Mouse (Mus musculus) midbrain, embryonic 13.5 days (tissue): ENCODE results near the gene Pde4d. TPM values are rescaled to one million over a fixed set of nuclear protein-coding genes. Genes with fewer than 3 reads are reported as not detected.

ENCODE experiments used
- ATAC-seq: fragments of 200-750 bp; cut with Nextera tagmentation; 2 replicates; pipeline ENCODE4 v1.8.0; 2017; ENCODE audit warnings: mild to moderate bottlenecking, moderate TSS enrichment, moderate library complexity
- H3K27ac ChIP-seq: fragments of 300-500 bp; sonication (generic); 2 replicates; pipeline ENCODE4 v1.5.1; 2015; ENCODE audit warnings: inconsistent platforms, mild to moderate bottlenecking, moderate library complexity
- H3K27me3 ChIP-seq: fragments of 300-500 bp; sonication (generic); 2 replicates; pipeline ENCODE4 v1.6.1; 2015; ENCODE audit warnings: mild to moderate bottlenecking, inconsistent platforms
- H3K36me3 ChIP-seq: fragments of 300-500 bp; sonication (generic); 2 replicates; pipeline ENCODE4 v1.6.1; 2015; ENCODE audit warnings: mild to moderate bottlenecking, inconsistent platforms
- H3K4me1 ChIP-seq: fragments of 300-500 bp; sonication (generic); replicated peaks from 2 replicates; pipeline ENCODE4 v1.6.1; 2015; ENCODE audit warnings: inconsistent platforms
- H3K4me2 ChIP-seq: fragments of 300-500 bp; sonication (generic); replicated peaks from 2 replicates; pipeline ENCODE4 v1.6.1; 2015; ENCODE audit warnings: moderate library complexity, mild to moderate bottlenecking, inconsistent platforms
- H3K4me3 ChIP-seq: fragments of 300-500 bp; sonication (generic); replicated peaks from 2 replicates; pipeline ENCODE4 v1.5.1; 2015; ENCODE audit warnings: mild to moderate bottlenecking, inconsistent platforms
- H3K9ac ChIP-seq: fragments of 300-500 bp; sonication (generic); replicated peaks from 2 replicates; pipeline ENCODE4 v1.6.1; 2015; ENCODE audit warnings: mild to moderate bottlenecking, inconsistent platforms
- H3K9me3 ChIP-seq: fragments of 300-500 bp; sonication (generic); 2 replicates; pipeline ENCODE4 v1.6.1; 2016; ENCODE audit warnings: mild to moderate bottlenecking, inconsistent platforms
- WGBS: fragments of 180-500 bp; shearing (Covaris S2); methylation state at CpG from one replicate; pipeline ENCODE4 v1.1.7; 2015; 5-methylcytosine and 5-hydroxymethylcytosine counted together
- polyA plus RNA-seq: library from polyadenylated mRNA; unstranded; fragments of >200 nt; fragmentation: Nextera tagmentation; extraction: Ambion mirVana; gene quantifications from 2 replicates; pipeline ENCODE4 v1.2.1, GENCODE M21; 2015

Pde4d gene
- polyA plus RNA-seq, 1 experiment from 2014 or later, result 19.7 TPM

- Histone ChIP-seq H3K4me1 (no peaks in the 10 kb centered on the region), H3K27me3 (no peaks in the 10 kb centered on the region), H3K27ac (no peak overlapping the region), H3K9me3 (no peaks in the 10 kb centered on the region), H3K4me3 (no peak overlapping the region), H3K9ac (no peak overlapping the region), H3K4me2 (no peak overlapping the region), H3K36me3 (no peaks in the 10 kb centered on the region)
- ATAC-seq, result no peak
- WGBS, result 81% methylated on average over 2 of the region's 2 CpGs
Observed at GRCm38 (mm10) chr13:109096654-109097053, 646.9 kb downstream of the Pde4d start.

- Histone ChIP-seq H3K9ac (peak overlapping the region; percentile 79), H3K9me3 (no peaks in the 10 kb centered on the region), H3K27ac (0 out of 2 replicates have a peak overlapping the region, but pooled peaks have one; percentile 25), H3K4me3 (peak overlapping the region; percentile 70), H3K36me3 (no peaks in the 10 kb centered on the region), H3K27me3 (0 out of 2 replicates have a peak, but pooled peaks cover 8% of the 10 kb centered on the region), H3K4me2 (peak overlapping the region; percentile 92), H3K4me1 (peaks cover 14% of the 10 kb centered on the region)
- peak; percentile 41 for ATAC-seq
- WGBS, result 0% methylated on average over 8 of the region's 8 CpGs
Observed at GRCm38 (mm10) chr13:109116004-109116341, 666.2 kb downstream of the Pde4d start.

- Histone ChIP-seq H3K27me3 (0 out of 2 replicates have a peak, but pooled peaks cover 8% of the 10 kb centered on the region), H3K9me3 (no peaks in the 10 kb centered on the region), H3K4me2 (peak overlapping the region; percentile 92), H3K36me3 (no peaks in the 10 kb centered on the region), H3K27ac (0 out of 2 replicates have a peak overlapping the region, but pooled peaks have one; percentile 25), H3K4me3 (peak overlapping the region; percentile 70), H3K4me1 (peaks cover 14% of the 10 kb centered on the region), H3K9ac (peak overlapping the region; percentile 79)
- ATAC-seq, result peak; percentile 93
- under 1% methylated on average over 42 of the region's 63 CpGs for WGBS
Observed at GRCm38 (mm10) chr13:109116342-109117201, 666.8 kb downstream of the Pde4d start.

- H3K9ac ChIP-seq, result peak overlapping the region; percentile 79
- peaks cover 14% of the 10 kb centered on the region for H3K4me1 ChIP-seq
- peak overlapping the region; percentile 70 for H3K4me3 ChIP-seq
- 0 out of 2 replicates have a peak, but pooled peaks cover 8% of the 10 kb centered on the region for H3K27me3 ChIP-seq
- peak; percentile 64 for ATAC-seq
- 9% methylated on average over 14 of the region's 14 CpGs for WGBS
- H3K36me3 ChIP-seq, result no peaks in the 10 kb centered on the region
- H3K9me3 ChIP-seq, result no peaks in the 10 kb centered on the region
- peak overlapping the region; percentile 92 for H3K4me2 ChIP-seq
- no peak overlapping the region for H3K27ac ChIP-seq
Observed at GRCm38 (mm10) chr13:109117210-109117791, 667.6 kb downstream of the Pde4d start.

GRCm38 (mm10) chr13:109118296-109118800, 668.6 kb downstream of the Pde4d start:
- Histone ChIP-seq H3K9me3 (no peaks in the 10 kb centered on the region), H3K4me3 (no peak overlapping the region), H3K27ac (no peak overlapping the region), H3K36me3 (no peaks in the 10 kb centered on the region), H3K4me1 (peaks cover 14% of the 10 kb centered on the region), H3K9ac (no peak overlapping the region), H3K4me2 (peak overlapping the region; percentile 92; the same call in 1 of the 2 replicates), H3K27me3 (0 out of 2 replicates have a peak, but pooled peaks cover 8% of the 10 kb centered on the region)
- 74% methylated on average over 1 of the region's 1 CpGs for WGBS
- no peak for ATAC-seq

GRCm38 (mm10) chr13:109121867-109122266, 672.1 kb downstream of the Pde4d start:
- Histone ChIP-seq H3K4me2 (no peak overlapping the region), H3K27ac (no peak overlapping the region), H3K36me3 (no peaks in the 10 kb centered on the region), H3K4me1 (peaks cover 7% of the 10 kb centered on the region; the same call in 1 of the 2 replicates), H3K27me3 (0 out of 2 replicates have a peak, but pooled peaks cover 6% of the 10 kb centered on the region), H3K9me3 (no peaks in the 10 kb centered on the region), H3K4me3 (no peak overlapping the region), H3K9ac (no peak overlapping the region)
- 61% methylated on average over 3 of the region's 3 CpGs for WGBS
- ATAC-seq, result no peak

GRCm38 (mm10) chr13:109136405-109136804, 686.7 kb downstream of the Pde4d start:
- Histone ChIP-seq H3K4me3 (no peak overlapping the region), H3K36me3 (no peaks in the 10 kb centered on the region), H3K4me1 (no peaks in the 10 kb centered on the region), H3K9me3 (no peaks in the 10 kb centered on the region), H3K9ac (no peak overlapping the region), H3K27ac (no peak overlapping the region), H3K27me3 (no peaks in the 10 kb centered on the region), H3K4me2 (no peak overlapping the region)
- 57% methylated on average over 4 of the region's 4 CpGs for WGBS
- no peak for ATAC-seq

- Histone ChIP-seq H3K9me3 (no peaks in the 10 kb centered on the region), H3K36me3 (no peaks in the 10 kb centered on the region), H3K27ac (no peak overlapping the region), H3K4me1 (no peaks in the 10 kb centered on the region), H3K9ac (no peak overlapping the region), H3K4me3 (no peak overlapping the region), H3K4me2 (no peak overlapping the region), H3K27me3 (no peaks in the 10 kb centered on the region)
- WGBS, result 73% methylated on average over 3 of the region's 3 CpGs
- ATAC-seq, result no peak
Observed at GRCm38 (mm10) chr13:109158703-109159102, 709.0 kb downstream of the Pde4d start.

- no peak overlapping the region for H3K27ac ChIP-seq
- peaks cover 15% of the 10 kb centered on the region for H3K4me1 ChIP-seq
- no peak overlapping the region for H3K4me3 ChIP-seq
- H3K27me3 ChIP-seq, result no peaks in the 10 kb centered on the region
- peaks cover 4% of the 10 kb centered on the region; the same call in 1 of the 2 replicates for H3K9me3 ChIP-seq
- ATAC-seq, result peak; percentile 72
- no peak overlapping the region for H3K4me2 ChIP-seq
- H3K36me3 ChIP-seq, result no peaks in the 10 kb centered on the region
- no peak overlapping the region for H3K9ac ChIP-seq
- WGBS, result 24% methylated on average over 9 of the region's 9 CpGs
Observed at GRCm38 (mm10) chr13:109168556-109169334, 719.0 kb downstream of the Pde4d start.

- H3K4me1 ChIP-seq, result peaks cover 15% of the 10 kb centered on the region
- H3K4me3 ChIP-seq, result no peak overlapping the region
- H3K27me3 ChIP-seq, result no peaks in the 10 kb centered on the region
- H3K9me3 ChIP-seq, result peaks cover 4% of the 10 kb centered on the region; the same call in 1 of the 2 replicates
- no peaks in the 10 kb centered on the region for H3K36me3 ChIP-seq
- no peak overlapping the region for H3K9ac ChIP-seq
- WGBS, result 58% methylated on average over 2 of the region's 2 CpGs
- ATAC-seq, result peak; percentile 40; the same call in 1 of the 2 replicates
- H3K4me2 ChIP-seq, result no peak overlapping the region
- H3K27ac ChIP-seq, result no peak overlapping the region
Observed at GRCm38 (mm10) chr13:109169335-109169606, 719.5 kb downstream of the Pde4d start.

GRCm38 (mm10) chr13:109171688-109172087, 721.9 kb downstream of the Pde4d start:
- H3K27me3 ChIP-seq, result no peaks in the 10 kb centered on the region
- H3K4me3 ChIP-seq, result no peak overlapping the region
- H3K36me3 ChIP-seq, result no peaks in the 10 kb centered on the region
- H3K27ac ChIP-seq, result no peak overlapping the region
- WGBS, result 88% methylated on average over 7 of the region's 7 CpGs
- no peaks in the 10 kb centered on the region for H3K9me3 ChIP-seq
- H3K9ac ChIP-seq, result no peak overlapping the region
- no peak overlapping the region for H3K4me2 ChIP-seq
- no peak for ATAC-seq
- peaks cover 15% of the 10 kb centered on the region for H3K4me1 ChIP-seq
